Mouse (Mus musculus): Measurements from ENCODE around the gene Gja4. TPM values are rescaled to one million over a fixed set of nuclear protein-coding genes. Genes with fewer than 3 reads are reported as not detected.
A peak's percentile ranks its signal among the peaks of the same experiment; 100 is the strongest.

Gene Gja4
- total RNA-seq, 1 experiment: 2.0 TPM

GRCm38 (mm10) chr4:127345000-127345399 is 31.2 kb upstream of the Gja4 start:
- Histone ChIP-seq H3K9ac (ENCODE audit: insufficient read depth, low read depth, low read length, poor library complexity, severe bottlenecking) (no peak overlapping the region), H3K9me3 (ENCODE audit: control insufficient read depth, insufficient read depth, low read depth, low read length) (no peaks in the 10 kb centered on the region), H3K27ac (ENCODE audit: insufficient read depth, low read depth, low read length, poor library complexity, severe bottlenecking) (peak overlapping the region; percentile 91), H3K36me3 (ENCODE audit: control insufficient read depth, insufficient read depth, low read length, poor library complexity, severe bottlenecking) (no peaks in the 10 kb centered on the region), H3K4me3 (ENCODE audit: insufficient read depth in 1 of 2, low read depth in 1 of 2, low read length in 2 of 2, poor library complexity in 1 of 2, severe bottlenecking in 1 of 2) (no peak overlapping the region), H3K4me1 (ENCODE audit: control insufficient read depth in 2 of 2, insufficient read depth in 2 of 2, low read length in 2 of 2, poor library complexity in 1 of 2) (peaks cover 5 to 22% of the 10 kb centered on the region in 2 experiments)
- in situ Hi-C loops (cut with MboI; ENCODE audit: low sequenced_read_pairs in 2 of 2, unreplicated experiment in 2 of 2): no loop called here
- TF ChIP-seq CHD2 (IDR thresholded peaks at IDR 0.05; ENCODE audit: low read depth, low read length) (peak; percentile 48; the same call in 1 of the 2 replicates), HCFC1 (IDR thresholded peaks at IDR 0.05; ENCODE audit: borderline replicate concordance, insufficient read depth, low read length) (no peak), MAFK (IDR thresholded peaks at IDR 0.05; ENCODE audit: insufficient read depth, low read depth, low read length) (no peak), ZC3H11A (IDR thresholded peaks at IDR 0.05; ENCODE audit: borderline replicate concordance, low read depth, low read length) (no peak), ZNF384 (IDR thresholded peaks at IDR 0.05; ENCODE audit: low read depth, low read length) (no peak)
- DNase-seq (ENCODE audit: low read depth, low spot score): peak; percentile 89

GRCm38 (mm10) chr4:127341372-127341771 is 27.5 kb upstream of the Gja4 start:
- TF ChIP-seq CHD2 (IDR thresholded peaks at IDR 0.05; ENCODE audit: low read depth, low read length) (no peak), ZC3H11A (IDR thresholded peaks at IDR 0.05; ENCODE audit: borderline replicate concordance, low read depth, low read length) (no peak), ZNF384 (IDR thresholded peaks at IDR 0.05; ENCODE audit: low read depth, low read length) (no peak), MAFK (IDR thresholded peaks at IDR 0.05; ENCODE audit: insufficient read depth, low read depth, low read length) (no peak), HCFC1 (IDR thresholded peaks at IDR 0.05; ENCODE audit: borderline replicate concordance, insufficient read depth, low read length) (no peak)
- peaks cover 4 to 24% of the 10 kb centered on the region in 2 experiments; a peak in 3 of 4 replicates for H3K4me1 ChIP-seq (ENCODE audit: control insufficient read depth in 2 of 2, insufficient read depth in 2 of 2, low read length in 2 of 2, poor library complexity in 1 of 2)
- peak overlapping the region; percentile 49; the same call in 1 of the 2 replicates for H3K27ac ChIP-seq (ENCODE audit: insufficient read depth, low read depth, low read length, poor library complexity, severe bottlenecking)
- in situ Hi-C loops (cut with MboI; ENCODE audit: low sequenced_read_pairs in 2 of 2, unreplicated experiment in 2 of 2): no loop called here
- no peaks in the 10 kb centered on the region for H3K9me3 ChIP-seq (ENCODE audit: control insufficient read depth, insufficient read depth, low read depth, low read length)
- peak overlapping the region in 1 of 2 experiments; percentile 49; a peak in 1 of 4 replicates for H3K4me3 ChIP-seq (ENCODE audit: insufficient read depth in 1 of 2, low read depth in 1 of 2, low read length in 2 of 2, poor library complexity in 1 of 2, severe bottlenecking in 1 of 2)
- H3K36me3 ChIP-seq (ENCODE audit: control insufficient read depth, insufficient read depth, low read length, poor library complexity, severe bottlenecking): no peaks in the 10 kb centered on the region
- peak overlapping the region; percentile 70; the same call in 1 of the 2 replicates for H3K9ac ChIP-seq (ENCODE audit: insufficient read depth, low read depth, low read length, poor library complexity, severe bottlenecking)
- no peak for DNase-seq (ENCODE audit: low read depth, low spot score)

- no peak overlapping the region for H3K4me3 ChIP-seq (ENCODE audit: insufficient read depth in 1 of 2, low read depth in 1 of 2, low read length in 2 of 2, poor library complexity in 1 of 2, severe bottlenecking in 1 of 2)
- DNase-seq (ENCODE audit: low read depth, low spot score): no peak
- H3K27ac ChIP-seq (ENCODE audit: insufficient read depth, low read depth, low read length, poor library complexity, severe bottlenecking): no peak overlapping the region
- H3K4me1 ChIP-seq (ENCODE audit: control insufficient read depth in 2 of 2, insufficient read depth in 2 of 2, low read length in 2 of 2, poor library complexity in 1 of 2): peaks cover 2 to 29% of the 10 kb centered on the region in 2 experiments; a peak in 3 of 4 replicates
- in situ Hi-C loops (cut with MboI; ENCODE audit: low sequenced_read_pairs in 2 of 2, unreplicated experiment in 2 of 2): no loop called here
- no peak overlapping the region for H3K9ac ChIP-seq (ENCODE audit: insufficient read depth, low read depth, low read length, poor library complexity, severe bottlenecking)
- H3K36me3 ChIP-seq (ENCODE audit: control insufficient read depth, insufficient read depth, low read length, poor library complexity, severe bottlenecking): no peaks in the 10 kb centered on the region
- TF ChIP-seq HCFC1 (IDR thresholded peaks at IDR 0.05; ENCODE audit: borderline replicate concordance, insufficient read depth, low read length): no peak
- TF ChIP-seq ZC3H11A (IDR thresholded peaks at IDR 0.05; ENCODE audit: borderline replicate concordance, low read depth, low read length): no peak
- no peak for TF ChIP-seq MAFK (IDR thresholded peaks at IDR 0.05; ENCODE audit: insufficient read depth, low read depth, low read length)
- TF ChIP-seq CHD2 (IDR thresholded peaks at IDR 0.05; ENCODE audit: low read depth, low read length): no peak
- TF ChIP-seq ZNF384 (IDR thresholded peaks at IDR 0.05; ENCODE audit: low read depth, low read length): no peak
- H3K9me3 ChIP-seq (ENCODE audit: control insufficient read depth, insufficient read depth, low read depth, low read length): no peaks in the 10 kb centered on the region
Observed at GRCm38 (mm10) chr4:127337668-127338067, 23.8 kb upstream of the Gja4 start.

- in situ Hi-C loops (cut with MboI; ENCODE audit: low sequenced_read_pairs in 2 of 2, unreplicated experiment in 2 of 2): no loop called here
- Histone ChIP-seq H3K4me1 (ENCODE audit: control insufficient read depth in 2 of 2, insufficient read depth in 2 of 2, low read length in 2 of 2, poor library complexity in 1 of 2) (peaks cover 2 to 27% of the 10 kb centered on the region in 2 experiments; a peak in 3 of 4 replicates), H3K36me3 (ENCODE audit: control insufficient read depth, insufficient read depth, low read length, poor library complexity, severe bottlenecking) (no peaks in the 10 kb centered on the region), H3K27ac (ENCODE audit: insufficient read depth, low read depth, low read length, poor library complexity, severe bottlenecking) (peak overlapping the region; percentile 7; the same call in 1 of the 2 replicates), H3K9ac (ENCODE audit: insufficient read depth, low read depth, low read length, poor library complexity, severe bottlenecking) (peak overlapping the region; percentile 1; the same call in 1 of the 2 replicates), H3K9me3 (ENCODE audit: control insufficient read depth, insufficient read depth, low read depth, low read length) (no peaks in the 10 kb centered on the region), H3K4me3 (ENCODE audit: insufficient read depth in 1 of 2, low read depth in 1 of 2, low read length in 2 of 2, poor library complexity in 1 of 2, severe bottlenecking in 1 of 2) (no peak overlapping the region)
- peak; percentile 78 for DNase-seq (ENCODE audit: low read depth, low spot score)
- TF ChIP-seq MAFK (IDR thresholded peaks at IDR 0.05; ENCODE audit: insufficient read depth, low read depth, low read length) (no peak), ZNF384 (IDR thresholded peaks at IDR 0.05; ENCODE audit: low read depth, low read length) (no peak), CHD2 (IDR thresholded peaks at IDR 0.05; ENCODE audit: low read depth, low read length) (no peak), ZC3H11A (IDR thresholded peaks at IDR 0.05; ENCODE audit: borderline replicate concordance, low read depth, low read length) (no peak), HCFC1 (IDR thresholded peaks at IDR 0.05; ENCODE audit: borderline replicate concordance, insufficient read depth, low read length) (no peak)
Observed at GRCm38 (mm10) chr4:127334870-127335504, 21.1 kb upstream of the Gja4 start.

Measured in ES-E14 (cell line).